Mouse (Mus musculus) bone marrow, adult 2 months (tissue): ENCODE results near the gene 1700020D05Rik.

Experiments used
- CTCF ChIP-seq: fragments of 200-500 bp; IDR thresholded peaks from 2 replicates; pipeline ENCODE4 v1.5.1; 2011; ENCODE audit warnings: low read length, control low read depth; ENCODE audit not compliant: control insufficient read depth, insufficient read depth
- POLR2A ChIP-seq: fragments of 200-500 bp; IDR thresholded peaks from 2 replicates; pipeline ENCODE4 v1.6.1; 2011; ENCODE audit warnings: low read depth, mild to moderate bottlenecking, control low read depth, low read length, borderline replicate concordance; ENCODE audit not compliant: control insufficient read depth

DNA sequence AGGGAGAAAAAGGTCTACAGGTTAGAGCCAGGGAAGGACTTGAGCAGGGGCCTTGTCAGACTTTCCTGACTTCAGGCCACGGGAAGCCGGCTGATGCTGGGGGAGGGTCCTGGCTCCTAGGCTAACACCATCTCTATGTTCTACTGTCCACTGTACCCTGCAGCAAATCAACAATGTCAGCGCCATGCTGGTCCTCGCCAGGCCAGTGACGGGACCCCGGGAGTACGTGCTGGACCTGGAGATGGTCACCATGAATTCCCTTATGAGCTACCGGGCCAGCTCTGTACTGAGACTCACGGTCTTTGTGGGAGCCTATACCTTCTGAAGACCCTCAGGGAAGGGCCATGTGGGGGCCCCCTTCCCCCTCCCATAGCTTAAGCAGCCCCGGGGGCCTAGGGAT lies 22.2 kb downstream of the 1700020D05Rik start:
- no peak for TF ChIP-seq POLR2A
- no peak for TF ChIP-seq CTCF
